Mouse (Mus musculus) right cerebral cortex, adult 2 months (tissue): Measurements from ENCODE around the gene Pgc.

ENCODE experiments used
- DNase-seq, 2 experiments: peaks; one replicate each; pipeline ENCODE4 v3.0.0; 2021 to 2022; ENCODE audit warnings: low spot score in 2 of 2

Gene Pgc

DNA sequence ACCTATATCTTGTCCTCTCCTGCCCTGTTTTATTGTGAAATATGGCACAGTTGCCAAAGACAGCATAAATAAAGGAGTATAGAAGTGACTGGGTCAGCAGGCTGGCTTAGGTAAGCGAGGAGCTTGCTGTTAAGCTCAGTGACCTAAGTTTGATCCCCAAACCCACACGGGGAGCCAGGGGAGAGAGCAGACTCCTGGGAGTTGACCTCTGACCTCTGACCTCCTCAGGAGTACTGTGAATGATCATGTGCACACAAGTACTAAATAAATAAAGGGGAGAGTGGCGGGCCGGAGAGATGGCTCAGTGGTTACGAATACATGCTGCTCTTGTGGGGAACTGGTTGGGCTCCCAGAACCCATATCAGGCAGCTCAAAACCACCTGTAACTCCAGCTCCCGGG is 23.5 kb downstream of the Pgc start:
- DNase-seq = no peak

DNA sequence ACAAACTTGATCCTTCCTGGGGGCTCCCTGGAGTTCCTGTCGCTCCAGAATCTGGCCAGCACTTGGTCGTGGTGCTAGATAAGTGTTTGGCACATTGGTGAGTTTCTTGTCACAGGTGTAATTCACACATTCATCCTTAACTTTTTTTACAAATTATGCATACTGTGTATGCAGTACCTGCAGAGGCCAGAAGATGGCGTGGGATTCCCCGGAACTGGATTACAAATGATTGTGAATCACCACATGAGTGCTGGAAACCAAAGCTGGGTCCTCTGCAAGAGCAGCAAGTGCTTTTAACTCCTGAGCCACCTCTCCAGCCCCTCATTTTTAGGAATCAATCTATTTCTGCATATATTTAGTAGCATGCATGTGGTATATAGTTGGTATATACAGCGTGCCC is 25.2 kb downstream of the Pgc start:
- DNase-seq = no peak

DNA sequence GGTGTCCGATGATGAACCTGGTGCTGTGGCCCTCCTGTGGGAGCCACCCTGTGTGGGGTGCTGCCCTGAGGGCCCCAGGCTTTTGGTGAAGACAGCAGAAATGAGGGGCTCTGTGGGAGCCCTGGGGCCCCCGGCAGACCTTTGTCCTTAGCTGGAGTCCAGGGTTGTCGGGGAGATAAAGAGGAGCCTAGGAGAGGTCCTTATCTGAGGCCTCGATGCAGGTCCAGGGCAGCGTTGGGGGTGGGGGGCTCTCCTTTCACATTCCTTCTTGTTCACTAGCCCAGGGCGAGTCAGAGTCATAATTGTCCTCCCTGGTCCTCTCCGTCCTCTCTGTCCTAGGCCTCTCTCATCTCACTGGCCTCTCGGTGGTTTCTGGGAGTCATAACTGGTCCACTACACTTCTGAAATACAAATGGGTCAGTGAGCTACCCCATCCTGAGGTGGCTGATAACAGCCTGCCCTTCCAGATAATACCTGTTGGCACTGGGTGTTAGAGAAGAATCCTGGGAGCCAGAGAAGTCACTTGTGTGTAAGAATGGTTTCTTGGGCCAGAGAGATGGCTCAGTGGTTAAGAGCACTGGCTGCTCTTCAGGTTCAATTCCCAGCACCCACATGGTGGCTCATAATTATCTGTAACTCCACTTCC is 26.6 kb downstream of the Pgc start:
- DNase-seq = no peak

DNA sequence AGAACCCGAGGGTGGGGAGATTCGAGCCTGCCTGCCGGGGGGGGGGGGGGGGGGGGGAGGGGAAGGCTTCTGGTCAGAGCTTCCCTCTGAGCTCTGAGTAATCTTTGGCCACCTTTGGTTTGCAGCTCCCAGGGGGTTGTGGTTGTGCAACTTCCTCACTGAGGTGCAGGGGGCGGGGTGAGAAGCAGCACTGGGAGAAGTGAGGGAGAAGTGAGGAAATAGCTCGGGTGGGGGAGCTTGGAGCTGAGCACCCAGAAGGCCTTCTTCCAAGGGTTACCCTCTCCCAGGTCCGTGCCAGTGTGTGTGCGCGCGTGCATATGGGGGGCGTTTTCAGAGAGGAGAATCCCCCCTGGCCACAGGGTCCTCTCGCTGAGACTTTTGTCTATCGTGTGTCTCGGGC is 27.6 kb downstream of the Pgc start:
- no peak for DNase-seq

DNA sequence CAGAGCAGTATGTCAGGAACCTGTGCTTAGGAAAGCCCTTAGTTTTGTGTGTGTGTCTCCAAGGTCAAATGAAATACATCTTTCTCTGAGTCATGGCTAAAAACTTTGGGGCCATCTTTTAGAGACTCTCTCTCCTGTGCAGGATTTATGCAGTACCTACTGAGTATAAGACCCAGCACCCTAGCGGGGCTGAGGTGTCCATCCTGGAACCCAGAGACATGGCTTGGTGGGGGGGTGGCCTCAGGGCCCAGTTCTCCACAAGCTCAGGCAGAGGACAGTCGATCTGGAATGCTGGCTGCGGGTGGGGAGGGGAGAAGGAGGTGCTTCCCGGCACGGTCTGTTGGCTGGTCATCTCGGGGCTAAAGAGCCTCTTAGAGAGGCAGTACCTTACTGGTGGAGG is 29.7 kb downstream of the Pgc start:
- no peak for DNase-seq

DNA sequence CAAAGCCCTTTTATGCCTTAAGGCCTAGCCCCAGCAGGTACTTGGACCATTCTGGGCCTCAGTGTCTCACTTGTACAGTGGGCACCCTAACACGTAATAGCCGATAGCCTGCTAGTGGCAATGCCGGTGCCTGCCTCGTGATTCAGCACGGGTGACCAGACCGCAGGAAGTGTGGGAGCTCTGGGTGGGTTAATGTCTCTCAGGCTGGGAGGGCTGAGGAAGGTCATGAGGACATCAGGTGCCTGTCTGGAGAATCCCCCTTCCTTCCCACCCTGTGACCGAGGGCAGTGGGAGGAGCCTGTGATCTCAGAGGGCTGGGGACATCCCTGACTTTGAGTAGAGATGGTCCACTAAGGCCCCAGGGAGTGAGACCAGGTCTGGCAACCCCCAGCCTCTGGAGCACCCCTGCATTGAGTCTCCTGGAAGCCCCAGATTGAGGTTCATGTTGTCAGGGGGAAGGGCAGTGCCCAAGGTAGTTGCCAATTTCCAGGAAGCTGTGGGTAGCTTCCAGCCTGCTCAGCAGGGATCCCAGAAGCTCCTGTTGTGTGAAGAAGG is 30.5 kb downstream of the Pgc start:
- DNase-seq = no peak

DNA sequence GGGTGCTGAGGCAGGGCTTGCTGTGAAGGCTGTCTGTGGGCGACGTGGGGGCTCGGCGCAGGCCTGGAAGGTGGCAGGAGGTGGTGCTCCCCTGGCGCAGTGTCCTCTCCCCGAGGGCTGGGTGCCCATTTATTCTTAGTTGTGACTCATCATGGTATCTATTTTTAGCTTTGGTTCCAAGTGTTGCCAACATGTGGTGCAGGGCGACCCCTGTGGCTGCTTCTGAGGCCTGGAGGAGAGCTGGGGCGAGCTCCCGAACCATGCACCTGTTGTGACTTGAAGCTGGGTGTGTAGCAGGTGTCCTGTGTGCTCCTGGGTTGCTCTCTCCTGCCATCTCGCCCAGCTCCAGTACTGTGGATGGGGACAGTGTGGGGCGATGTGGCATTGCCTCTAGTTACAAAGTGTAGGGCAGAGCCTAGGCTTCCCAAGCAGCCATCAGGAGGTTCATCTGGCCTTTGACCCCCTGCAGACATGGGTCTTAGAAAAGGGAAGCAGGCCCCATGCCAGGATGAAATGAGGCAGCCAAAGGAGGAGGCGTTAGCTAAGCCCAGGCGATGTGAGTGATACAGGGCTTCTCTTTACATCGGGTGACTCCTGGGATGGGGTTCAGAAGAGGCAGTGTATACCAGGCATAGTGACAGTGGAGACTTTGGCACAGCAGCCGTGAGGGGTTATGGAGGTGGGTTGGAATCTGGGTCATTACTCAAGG is 33.2 kb downstream of the Pgc start:
- DNase-seq = peak in 1 of 2 experiments; percentile 38

DNA sequence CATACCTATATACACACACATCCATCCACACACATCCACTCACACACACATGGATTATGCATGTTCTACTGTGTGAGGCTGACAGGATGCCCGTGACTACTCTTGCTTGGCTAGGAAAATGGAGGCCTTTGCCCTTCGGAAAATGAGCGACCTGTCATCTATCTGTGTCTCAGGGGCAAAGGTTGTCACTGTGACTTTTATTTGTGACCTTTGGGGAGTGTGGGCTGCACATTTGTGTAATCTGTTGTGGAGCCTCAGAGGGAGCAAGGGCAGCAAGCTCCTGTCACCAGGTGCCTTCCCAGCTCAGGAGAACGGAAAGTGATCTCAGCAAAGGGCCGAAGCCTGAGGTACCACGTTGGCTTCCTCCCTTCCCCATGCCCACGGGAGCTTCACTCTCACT is 35.4 kb downstream of the Pgc start:
- no peak for DNase-seq

DNA sequence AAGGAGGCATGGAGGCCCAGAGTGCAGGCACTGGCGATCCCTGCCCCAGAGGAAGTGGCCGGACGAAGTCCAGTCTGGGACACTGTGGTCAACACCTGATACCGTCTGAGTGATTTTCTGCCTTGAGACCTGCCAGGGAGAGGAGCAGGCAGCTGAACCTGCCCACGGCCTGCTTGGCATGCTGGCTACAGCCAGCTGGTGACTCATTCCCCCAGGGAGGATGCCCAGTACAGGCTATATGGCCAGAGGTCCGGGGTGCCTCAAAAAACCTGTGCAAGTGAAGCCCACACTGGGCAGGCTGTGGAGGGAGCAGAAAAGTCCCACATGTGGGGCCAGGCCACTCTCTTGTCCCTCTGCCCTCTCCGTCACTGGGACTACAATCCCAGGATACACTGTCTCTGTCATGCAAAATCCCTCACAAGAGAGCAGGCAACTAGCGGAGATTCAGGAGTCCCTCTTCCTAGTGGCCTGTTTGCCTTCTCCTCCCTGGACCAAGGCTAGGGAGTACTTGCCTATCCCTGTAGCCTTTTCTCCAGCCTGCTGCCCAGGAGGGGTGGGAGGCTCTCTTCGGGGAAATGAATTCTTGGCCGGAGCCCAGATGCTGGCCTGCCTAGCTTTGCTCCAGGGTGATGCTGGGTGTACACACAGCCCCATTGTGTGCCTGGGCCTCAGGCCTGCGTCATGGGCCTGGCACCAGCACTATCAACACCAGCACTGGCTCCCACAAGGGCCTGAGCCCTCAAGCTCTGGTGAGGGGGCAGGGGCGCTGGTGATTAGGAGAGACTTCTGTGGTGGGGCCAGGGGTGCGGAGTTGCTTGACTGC is 36.1 kb downstream of the Pgc start:
- DNase-seq = peak; percentile 62 to 74

DNA sequence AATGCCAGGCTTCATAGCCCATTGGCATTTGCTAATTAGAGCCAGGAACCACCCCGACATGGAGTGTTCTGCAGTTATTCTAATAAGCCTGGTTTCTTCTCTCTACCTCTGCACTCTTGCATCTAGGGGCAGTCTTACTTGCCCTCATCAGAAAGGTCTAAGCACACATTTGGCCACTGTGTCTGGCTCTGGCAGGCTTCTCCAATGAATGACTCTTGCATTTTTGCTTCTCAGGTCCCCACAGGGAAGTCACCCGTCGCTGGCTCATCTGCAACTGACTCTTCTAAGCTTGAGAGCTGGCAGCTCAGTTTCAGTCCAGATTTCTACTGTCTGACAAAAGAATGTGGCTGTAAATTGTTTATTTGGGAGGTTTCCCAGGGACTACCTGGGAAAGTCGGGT is 39.3 kb downstream of the Pgc start:
- DNase-seq = no peak

DNA sequence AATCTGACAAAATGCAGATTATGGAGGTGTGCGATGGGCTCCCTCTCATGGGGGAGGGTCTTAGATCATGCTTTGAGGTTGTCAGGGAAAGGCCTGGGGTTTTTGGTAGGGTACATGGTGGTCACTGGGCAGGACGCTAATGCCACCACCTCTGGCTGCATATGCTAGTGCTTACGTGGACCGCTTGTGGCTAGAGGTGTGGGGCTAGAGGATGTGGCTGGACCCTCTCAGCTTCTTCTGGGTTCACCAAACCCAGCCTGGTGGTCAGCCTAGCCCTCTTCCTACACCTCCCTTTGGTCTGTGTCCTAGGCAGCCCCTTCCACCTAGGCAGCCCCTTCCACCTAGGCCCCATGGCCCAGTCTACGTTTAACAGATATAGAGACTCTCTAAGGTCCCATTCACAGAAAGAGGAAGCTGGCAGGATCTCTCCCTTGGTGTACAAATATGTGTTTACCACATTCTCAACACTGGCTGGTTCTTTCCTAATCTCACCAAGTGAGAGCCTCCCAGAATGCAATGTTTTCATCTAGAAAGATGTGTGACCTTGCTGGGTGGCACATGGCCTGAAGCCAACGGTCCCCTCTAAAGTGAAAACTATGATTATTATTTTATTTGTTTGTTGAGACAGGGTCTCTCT is 39.9 kb downstream of the Pgc start:
- DNase-seq = no peak

DNA sequence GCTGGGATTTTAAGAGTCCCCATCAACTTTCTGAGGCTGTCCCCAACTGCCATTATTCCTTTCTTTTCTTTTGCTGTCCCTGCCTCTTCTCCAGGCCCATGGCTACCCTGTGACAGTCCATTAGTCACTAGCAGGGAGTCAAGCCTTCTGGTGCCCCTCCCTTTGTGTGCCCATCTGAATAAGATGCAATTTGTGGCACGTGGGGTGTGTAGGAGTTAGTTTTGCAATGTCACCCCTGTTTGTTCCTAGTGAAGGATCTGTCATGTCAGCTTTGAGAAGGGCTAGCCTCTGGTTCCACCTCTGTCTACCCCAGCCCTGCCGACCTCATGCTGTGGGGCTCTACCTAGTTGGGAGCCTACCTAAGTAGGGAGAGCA is 40.4 kb downstream of the Pgc start:
- DNase-seq = no peak

DNA sequence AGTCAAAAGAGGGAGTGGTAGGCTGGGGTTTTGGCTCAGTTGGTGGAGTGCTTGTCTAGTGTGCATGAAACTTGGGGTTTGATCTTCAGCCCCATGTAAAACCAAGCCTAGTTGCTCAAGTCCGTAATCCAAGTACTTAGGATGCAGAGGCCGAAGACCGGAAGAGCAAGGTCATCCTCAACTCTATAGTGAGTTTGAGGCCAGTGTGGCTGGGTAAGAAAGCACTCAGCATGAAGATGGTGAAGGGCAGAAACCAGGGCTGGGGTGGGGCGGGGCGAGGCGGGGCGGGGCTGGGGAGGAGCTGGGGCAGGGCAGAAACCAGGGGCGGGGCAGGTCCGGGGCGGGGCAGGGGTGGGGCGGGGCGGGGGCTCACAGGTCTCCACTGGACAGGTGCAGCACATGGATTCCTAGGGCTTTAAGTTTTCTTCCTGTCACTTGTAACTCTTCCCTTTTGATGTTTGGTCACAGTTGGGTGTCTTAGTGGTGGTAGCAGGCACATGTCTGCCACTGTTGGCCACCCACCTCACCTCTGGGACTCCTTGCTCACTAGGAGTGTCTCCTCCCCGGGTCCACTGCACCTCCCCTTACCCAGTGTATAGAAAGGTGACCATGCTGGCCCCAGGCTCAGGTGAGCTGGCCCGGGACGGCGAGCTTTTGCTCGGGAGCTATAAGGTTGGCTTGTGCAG is 41.0 kb downstream of the Pgc start:
- DNase-seq = no peak

DNA sequence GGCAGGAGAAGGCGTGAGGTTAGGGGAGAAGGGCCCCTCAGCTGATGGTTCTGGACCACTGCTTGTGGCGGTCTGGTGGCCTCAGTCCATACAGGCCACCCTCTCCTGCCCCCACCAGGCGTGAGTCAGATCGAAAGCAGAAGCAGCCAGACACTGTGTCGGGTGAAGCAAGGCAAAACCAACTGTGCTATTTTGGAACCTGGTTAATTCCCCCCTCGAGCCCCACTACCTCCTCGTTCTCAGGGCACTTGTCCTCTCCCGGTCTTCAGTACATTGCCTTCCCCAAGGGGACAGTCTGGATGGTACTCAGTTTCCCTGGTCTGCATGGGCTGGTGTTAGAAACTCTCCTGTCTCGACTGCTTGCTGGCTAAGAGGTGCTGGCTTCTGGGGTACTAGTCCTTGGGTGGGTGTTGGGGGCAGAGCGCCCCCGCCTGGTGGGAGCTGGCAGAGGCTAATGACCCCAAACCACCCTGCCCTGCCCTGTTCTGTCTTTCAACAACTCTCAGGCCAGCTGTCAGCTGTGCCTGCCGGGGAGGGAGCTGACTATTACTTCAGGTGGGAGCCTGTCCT is 42.1 kb downstream of the Pgc start:
- peak; percentile 15 to 32 for DNase-seq

DNA sequence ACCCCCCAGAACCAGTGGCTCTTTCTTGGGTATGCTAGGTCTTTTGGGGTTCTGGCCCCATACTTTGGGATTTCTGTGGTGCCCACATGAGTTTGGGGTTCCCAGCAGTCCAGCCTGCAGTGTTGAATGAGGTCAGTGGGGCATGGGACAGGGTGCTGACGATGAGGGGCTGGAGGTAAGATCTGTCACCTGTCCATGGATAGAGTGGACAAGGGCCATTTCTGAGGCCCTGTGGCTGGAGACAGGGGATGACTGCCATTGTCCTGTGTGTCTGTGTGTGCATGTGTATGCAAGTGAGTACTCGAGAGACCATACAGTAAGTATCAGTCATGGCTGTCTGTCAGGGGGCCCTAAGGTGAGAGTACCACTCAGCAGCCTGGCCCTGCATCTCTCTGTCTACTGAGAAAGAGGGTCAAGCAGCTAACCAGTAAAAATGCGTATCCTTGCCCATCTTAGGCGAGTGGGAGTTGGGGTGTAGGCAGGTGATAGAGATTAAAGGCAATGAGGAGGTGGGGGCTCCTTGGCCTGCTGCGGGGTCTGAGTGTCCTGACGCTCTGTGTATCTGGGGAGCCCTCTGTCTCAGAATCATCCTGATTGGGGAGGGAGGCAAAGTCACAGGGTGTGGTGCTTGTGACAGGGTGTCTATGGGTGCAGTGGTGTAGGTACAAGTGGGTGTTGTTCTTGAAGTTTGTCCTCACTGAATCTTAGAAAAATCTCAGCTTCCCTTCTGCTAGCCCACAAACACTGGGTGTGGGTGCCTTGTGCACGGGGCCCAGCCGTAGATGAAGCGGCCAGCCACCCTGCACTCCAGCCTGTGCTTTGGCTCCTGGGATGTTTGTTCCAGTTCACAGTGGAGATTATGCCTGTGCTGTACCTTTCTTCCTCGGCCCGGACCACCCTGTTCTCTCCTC is 43.0 kb downstream of the Pgc start:
- no peak for DNase-seq

DNA sequence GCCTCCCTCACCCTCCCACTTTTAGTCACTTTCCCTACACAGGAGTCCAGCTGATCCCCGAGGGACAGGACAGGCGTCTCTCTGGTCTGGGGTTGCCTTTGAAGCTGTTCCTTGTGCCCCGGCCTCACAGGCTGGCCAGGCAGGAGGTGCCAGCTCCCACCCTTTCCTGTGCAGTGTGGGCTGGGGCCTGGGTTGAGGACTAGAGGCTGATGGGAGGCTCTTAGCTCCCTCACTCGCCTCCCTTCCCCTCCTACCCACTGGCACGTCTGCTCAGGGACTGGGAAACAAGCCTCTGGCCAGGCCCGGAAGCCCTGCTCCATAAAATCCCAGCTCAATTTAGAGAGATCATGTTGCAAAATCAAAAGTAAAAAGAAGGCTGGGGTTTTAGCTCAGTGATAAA is 47.0 kb downstream of the Pgc start:
- no peak for DNase-seq

DNA sequence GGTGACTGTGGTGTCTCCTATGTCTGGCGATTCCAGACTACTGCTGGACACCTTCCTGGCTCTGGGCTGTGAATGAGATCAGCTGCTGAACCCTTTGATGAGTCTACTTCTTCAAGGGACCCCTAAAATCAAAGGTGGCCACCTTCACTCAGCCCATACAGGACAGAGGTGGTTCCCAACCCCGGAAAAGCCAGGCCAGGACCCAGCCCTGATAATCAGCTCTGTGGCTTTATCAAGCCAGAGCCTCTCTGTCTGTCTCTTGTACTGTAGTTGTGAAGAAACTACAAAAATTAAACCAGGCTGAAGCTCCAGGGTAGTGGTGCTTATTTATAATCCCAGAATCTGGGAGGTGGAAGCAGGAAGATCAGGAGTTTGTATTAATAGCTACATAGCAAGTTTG is 50.5 kb downstream of the Pgc start:
- no peak for DNase-seq

DNA sequence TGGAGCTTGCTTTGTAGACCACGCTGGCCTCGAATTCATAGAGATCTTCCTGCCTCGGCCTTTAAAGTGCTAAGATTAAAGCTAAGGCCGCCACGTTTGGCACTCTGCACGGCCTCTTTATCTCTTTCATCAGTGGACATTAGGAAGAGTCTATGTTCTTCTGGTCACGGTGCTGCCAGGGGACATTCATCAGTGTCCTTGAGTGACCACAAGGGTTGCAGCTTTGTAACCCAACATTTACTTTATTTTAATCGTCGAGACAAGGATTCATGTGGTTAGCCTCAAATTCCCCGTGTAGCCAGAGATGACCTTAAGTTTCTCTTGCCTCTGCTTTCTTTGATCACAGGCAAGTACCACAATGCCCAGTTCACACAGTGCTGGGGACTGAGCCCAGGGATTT is 53.8 kb downstream of the Pgc start:
- no peak for DNase-seq

DNA sequence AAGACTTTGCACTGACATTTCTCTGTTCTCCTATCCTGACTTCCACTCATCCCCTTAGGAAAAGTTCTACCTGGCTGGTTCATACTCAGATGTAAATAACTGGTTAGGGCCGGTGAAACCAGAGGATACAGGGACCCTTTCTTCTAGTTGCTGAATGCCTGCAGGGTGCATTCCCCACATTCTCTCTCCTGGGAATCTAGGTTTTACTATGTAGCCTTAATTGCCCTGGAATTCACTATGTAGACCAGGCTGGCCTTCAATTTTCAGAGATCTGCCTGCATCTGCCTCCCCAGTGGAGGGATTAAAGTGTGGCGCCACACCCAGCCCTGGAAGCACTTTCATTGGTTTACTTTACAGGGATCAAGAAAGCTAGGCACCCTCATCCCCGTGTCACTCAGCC is 55.8 kb downstream of the Pgc start:
- DNase-seq = no peak
